Mouse (Mus musculus): ENCODE measurements at regions not wholly inside any gene's neighbourhood (a gene's known extent, or its start where the extent isn't known, plus 50 kb on each side); places are given as distances from the start of the nearest gene placed in this dataset. TPM values are rescaled to one million over a fixed set of nuclear protein-coding genes. Genes with fewer than 3 reads are reported as not detected.

- 39% methylated on average over 19 of the region's 19 CpGs for WGBS
- Histone ChIP-seq H3K4me1 (ENCODE audit: control insufficient read depth, insufficient read depth, low read length) (peaks cover 4% of the 10 kb centered on the region; the same call in 1 of the 2 replicates), H3K36me3 (ENCODE audit: control insufficient read depth, insufficient read depth, low read length) (no peaks in the 10 kb centered on the region), H3K4me3 (ENCODE audit: low read depth, low read length) (no peak overlapping the region), H3K27me3 (ENCODE audit: control insufficient read depth, insufficient read depth, low read length) (no peaks in the 10 kb centered on the region), H3K9ac (ENCODE audit: low read length) (0 out of 2 replicates have a peak overlapping the region, but pooled peaks have one; percentile 9), H3K9me3 (ENCODE audit: control insufficient read depth, low read length) (no peaks in the 10 kb centered on the region), H3K27ac (ENCODE audit: low read depth, low read length) (peak overlapping the region; percentile 65), H3K4me2 (ENCODE audit: low read depth) (peak overlapping the region; percentile 34)
- peak; percentile 81 for DNase-seq (ENCODE audit: low spot score)
- ATAC-seq (ENCODE audit: insufficient read depth, low FRiP score, low TSS enrichment), result peak; percentile 77
Measured at GRCm38 (mm10) chr8:109436830-109437567, 56.8 kb upstream of the Pmfbp1 start.

- peaks cover 4% of the 10 kb centered on the region; the same call in 1 of the 2 replicates for H3K4me1 ChIP-seq (ENCODE audit: control insufficient read depth, insufficient read depth, low read length)
- H3K9me3 ChIP-seq (ENCODE audit: control insufficient read depth, low read length), result no peaks in the 10 kb centered on the region
- H3K27me3 ChIP-seq (ENCODE audit: control insufficient read depth, insufficient read depth, low read length), result no peaks in the 10 kb centered on the region
- DNase-seq (ENCODE audit: low spot score) (no peak), ATAC-seq (ENCODE audit: insufficient read depth, low FRiP score, low TSS enrichment) (no peak)
- no peak overlapping the region for H3K27ac ChIP-seq (ENCODE audit: low read depth, low read length)
- no peak overlapping the region for H3K4me2 ChIP-seq (ENCODE audit: low read depth)
- 94% methylated on average over 7 of the region's 7 CpGs for WGBS
- no peak overlapping the region for H3K4me3 ChIP-seq (ENCODE audit: low read depth, low read length)
- no peak overlapping the region for H3K9ac ChIP-seq (ENCODE audit: low read length)
- H3K36me3 ChIP-seq (ENCODE audit: control insufficient read depth, insufficient read depth, low read length), result no peaks in the 10 kb centered on the region
Measured at GRCm38 (mm10) chr8:109438531-109438930, 55.3 kb upstream of the Pmfbp1 start.

Small RNA genes lying in the stretch of these regions (microRNA-seq; reads per million reads assigned to microRNA genes)
- not detected for gene Gm23163
